Mouse (Mus musculus) MEL (cell line): ENCODE data around the gene Mfsd14b. TPM values are rescaled to one million over a fixed set of nuclear protein-coding genes. Genes with fewer than 3 reads are reported as not detected.

Experiments used
- DNase-seq: peaks from one replicate; pipeline ENCODE4 v3.0.0; 2011; ENCODE audit warnings: low read depth, low spot score
- H3K27ac ChIP-seq: 2 replicates; pipeline ENCODE4 v1.5.1; 2012; ENCODE audit warnings: low read depth, mild to moderate bottlenecking, control low read depth, low read length, moderate library complexity; ENCODE audit not compliant: control insufficient read depth
- H3K27me3 ChIP-seq, 2 experiments: fragments of 150-350 bp in 1 of 2; sonication (generic) in 1 of 2; 2 replicates each; pipeline ENCODE4 v1.6.1; 2012; ENCODE audit warnings: low read length in 2 of 2, mild to moderate bottlenecking in 2 of 2, improper control_type of control experiment in 1 of 2, moderate library complexity in 1 of 2; ENCODE audit not compliant: insufficient read depth in 2 of 2, control insufficient read depth in 1 of 2
- H3K36me3 ChIP-seq, 2 experiments: 2 replicates each; pipeline ENCODE4 v1.6.1; 2012 to 2014; ENCODE audit warnings: low read length in 2 of 2, improper control_type of control experiment in 1 of 2, inconsistent platforms in 1 of 2, mild to moderate bottlenecking in 1 of 2; ENCODE audit not compliant: insufficient read depth in 2 of 2, control insufficient read depth in 1 of 2
- H3K4me1 ChIP-seq, 2 experiments: fragments of 150-350 bp in 1 of 2; sonication (generic) in 1 of 2; 2 replicates each; pipeline ENCODE4 v1.6.1; 2012; ENCODE audit warnings: low read length in 2 of 2, improper control_type of control experiment in 1 of 2, mild to moderate bottlenecking in 1 of 2; ENCODE audit not compliant: insufficient read depth in 2 of 2, control insufficient read depth in 1 of 2
- H3K4me3 ChIP-seq, 2 experiments: fragments of 150-350 bp in 1 of 2; sonication (generic) in 1 of 2; 2 replicates each; pipeline ENCODE4 v1.5.1; 2012; ENCODE audit warnings: low read depth in 2 of 2, low read length in 2 of 2, mild to moderate bottlenecking in 2 of 2, moderate library complexity in 2 of 2, control low read depth in 1 of 2, improper control_type of control experiment in 1 of 2; ENCODE audit not compliant: control insufficient read depth in 1 of 2, insufficient read depth in 1 of 2
- H3K79me2 ChIP-seq: 2 replicates; pipeline ENCODE4 v1.6.1; 2012; ENCODE audit warnings: mild to moderate bottlenecking, low read length, moderate library complexity; ENCODE audit not compliant: control insufficient read depth, poor library complexity, insufficient read depth
- H3K9ac ChIP-seq: 2 replicates; pipeline ENCODE4 v1.6.1; 2012; ENCODE audit warnings: low read depth, mild to moderate bottlenecking, control low read depth, low read length, moderate library complexity; ENCODE audit not compliant: control insufficient read depth, poor library complexity, severe bottlenecking
- H3K9me3 ChIP-seq: fragments of 150-350 bp; sonication (generic); replicated peaks from 2 replicates; pipeline ENCODE4 v1.6.1; 2012; ENCODE audit warnings: mild to moderate bottlenecking, low read length, improper control_type of control experiment, moderate library complexity; ENCODE audit not compliant: insufficient read depth
- CHD2 ChIP-seq: IDR thresholded peaks from 2 replicates; pipeline ENCODE4 v1.6.1; 2011; ENCODE audit warnings: low read length, improper control_type of control experiment
- CTCF ChIP-seq, 3 experiments: IDR thresholded peaks in 2 of 3; conservative IDR thresholded peaks in 1 of 3; 2 replicates each; pipeline ENCODE4 v1.5.1; 2011 to 2012; ENCODE audit warnings: low read length in 3 of 3, low read depth in 2 of 3, mild to moderate bottlenecking in 2 of 3, improper control_type of control experiment in 1 of 3, inconsistent platforms in 1 of 3, mixed read lengths in 1 of 3, moderate library complexity in 1 of 3; ENCODE audit not compliant: control insufficient read depth in 1 of 3, insufficient read depth in 1 of 3, poor library complexity in 1 of 3, severe bottlenecking in 1 of 3
- E2F4 ChIP-seq: IDR thresholded peaks from 2 replicates; pipeline ENCODE4 v1.6.1; 2011; ENCODE audit warnings: low read depth, low read length, improper control_type of control experiment, borderline replicate concordance
- GABPA ChIP-seq: IDR thresholded peaks from 2 replicates; pipeline ENCODE4 v1.6.1; 2012; ENCODE audit warnings: low read depth, mild to moderate bottlenecking, inconsistent platforms, low read length, improper control_type of control experiment, moderate library complexity
- HCFC1 ChIP-seq: IDR thresholded peaks from 2 replicates; pipeline ENCODE4 v1.6.1; 2012; ENCODE audit warnings: low read depth, mild to moderate bottlenecking, inconsistent platforms, low read length, improper control_type of control experiment, moderate library complexity
- MEF2A ChIP-seq: IDR thresholded peaks from 2 replicates; pipeline ENCODE4 v1.6.1; 2014; ENCODE audit warnings: low read depth, mild to moderate bottlenecking, inconsistent platforms, low read length, improper control_type of control experiment; ENCODE audit not compliant: poor library complexity, insufficient replicate concordance, severe bottlenecking; ENCODE audit errors: extremely low read depth
- POLR2AphosphoS2 ChIP-seq: IDR thresholded peaks from 2 replicates; pipeline ENCODE4 v1.6.1; 2011; ENCODE audit warnings: low read length, improper control_type of control experiment
- RAD21 ChIP-seq: IDR thresholded peaks from 2 replicates; pipeline ENCODE4 v1.6.1; 2011; ENCODE audit warnings: mild to moderate bottlenecking, low read depth, low read length, improper control_type of control experiment
- SIN3A ChIP-seq: IDR thresholded peaks from 2 replicates; pipeline ENCODE4 v1.6.1; 2012; ENCODE audit warnings: low read length, improper control_type of control experiment, inconsistent platforms
- TBP ChIP-seq: IDR thresholded peaks from 2 replicates; pipeline ENCODE4 v1.8.0; 2011; ENCODE audit warnings: low read depth, low read length, improper control_type of control experiment
- USF2 ChIP-seq, 2 experiments: IDR thresholded peaks; 2 replicates each; pipeline ENCODE4 v1.6.1; 2011 to 2012; ENCODE audit warnings: improper control_type of control experiment in 2 of 2, low read length in 2 of 2, borderline replicate concordance in 1 of 2, inconsistent platforms in 1 of 2, low read depth in 1 of 2, mild to moderate bottlenecking in 1 of 2; ENCODE audit not compliant: insufficient read depth in 1 of 2
- ZKSCAN1 ChIP-seq: IDR thresholded peaks from 2 replicates; pipeline ENCODE4 v1.6.1; 2012; ENCODE audit warnings: low read depth, mild to moderate bottlenecking, inconsistent platforms, low read length, improper control_type of control experiment, moderate library complexity
- polyA plus RNA-seq, 2 experiments: library from polyadenylated mRNA; stranded (reverse) in 1 of 2; unstranded in 1 of 2; fragments of >175 nt in 1 of 2; fragments of >200 nt in 1 of 2; gene quantifications; 2 replicates each; pipeline versions ENCODE4 v1.2.1 to v1.2.4; 2012; ENCODE audit warnings: low replicate concordance in 2 of 2, low read depth in 1 of 2; ENCODE audit not compliant: insufficient read length in 2 of 2, insufficient read depth in 1 of 2, missing spikeins in 1 of 2
- total RNA-seq: library from RNA; depleted of rRNA; stranded (reverse); fragments of 300-350 nt; gene quantifications from 2 replicates; pipeline ENCODE4 v1.2.3, GENCODE M21; 2012

The Mfsd14b gene
- total and polyA plus RNA-seq, 3 experiments = 47.9 to 48.1 TPM; not detected in 1

GRCm38 (mm10) chr13:65113239-65113638, 464 bp upstream of the Mfsd14b start:
- Histone ChIP-seq H3K9ac (peak overlapping the region; percentile 76), H3K36me3 (peaks cover 2 to 22% of the 10 kb centered on the region in 2 experiments; a peak in 3 of 4 replicates)
- TF ChIP-seq CTCF (IDR thresholded peaks at IDR 0.05 in 2 of 3, conservative IDR thresholded peaks at IDR 0.05 in 1 of 3; ENCODE audit: control insufficient read depth in 1 of 3, insufficient read depth in 1 of 3, low read depth in 2 of 3, low read length in 3 of 3, poor library complexity in 1 of 3, severe bottlenecking in 1 of 3) (no peak), HCFC1 (no peak), GABPA (no peak), ZKSCAN1 (no peak), E2F4 (no peak), POLR2AphosphoS2 (no peak), TBP (no peak), RAD21 (no peak)
- TF ChIP-seq, all 39 proteins: peak for 0
- Histone ChIP-seq H3K27ac (peak overlapping the region; percentile 52), H3K27me3 (no peaks in the 10 kb centered on the region), H3K79me2 (peaks cover 27% of the 10 kb centered on the region), H3K4me3 (peak overlapping the region; percentile 81 to 83), H3K4me1 (peaks cover 3 to 9% of the 10 kb centered on the region in 2 experiments; a peak in 2 of 4 replicates), H3K9me3 (no peaks in the 10 kb centered on the region)
- DNase-seq = no peak

- H3K36me3 ChIP-seq = peaks cover 4 to 23% of the 10 kb centered on the region in 2 experiments; a peak in 3 of 4 replicates
- no peaks in the 10 kb centered on the region for H3K9me3 ChIP-seq
- peak overlapping the region; percentile 81 to 83 for H3K4me3 ChIP-seq
- DNase-seq = peak; percentile 80
- no peak for TF ChIP-seq CHD2
- TF ChIP-seq SIN3A = peak; percentile 39; the same call in 1 of the 2 replicates
- H3K9ac ChIP-seq = peak overlapping the region; percentile 99
- H3K27me3 ChIP-seq = no peaks in the 10 kb centered on the region
- H3K27ac ChIP-seq = peak overlapping the region; percentile 77
- H3K79me2 ChIP-seq = peaks cover 35% of the 10 kb centered on the region
- H3K4me1 ChIP-seq = peaks cover 3 to 9% of the 10 kb centered on the region in 2 experiments; a peak in 2 of 4 replicates
Observed at GRCm38 (mm10) chr13:65111961-65112360, 814 bp downstream of the Mfsd14b start.

- Histone ChIP-seq H3K27me3 (no peaks in the 10 kb centered on the region), H3K4me3 (no peak overlapping the region), H3K27ac (no peak overlapping the region), H3K79me2 (peaks cover 49% of the 10 kb centered on the region), H3K9me3 (no peaks in the 10 kb centered on the region), H3K4me1 (no peaks in the 10 kb centered on the region; a peak in 1 of 4 replicates), H3K9ac (no peak overlapping the region)
- DNase-seq = no peak
- TF ChIP-seq CTCF (IDR thresholded peaks at IDR 0.05 in 2 of 3, conservative IDR thresholded peaks at IDR 0.05 in 1 of 3; ENCODE audit: control insufficient read depth in 1 of 3, insufficient read depth in 1 of 3, low read depth in 2 of 3, low read length in 3 of 3, poor library complexity in 1 of 3, severe bottlenecking in 1 of 3) (no peak), E2F4 (no peak), USF2 (IDR thresholded peaks at IDR 0.05; ENCODE audit: borderline replicate concordance in 1 of 2, insufficient read depth in 1 of 2, low read depth in 1 of 2, low read length in 2 of 2) (no peak), MEF2A (no peak)
- TF ChIP-seq, all 39 proteins: peak for 0
- H3K36me3 ChIP-seq = peaks cover 2 to 6% of the 10 kb centered on the region in 2 experiments; a peak in 3 of 4 replicates
Observed at GRCm38 (mm10) chr13:65101232-65101631, 11.5 kb downstream of the Mfsd14b start.
